ENCODE assay signal across 8 mouse cellular contexts in genomic region chr4:43046607-43047006, GRCm38 (mm10). TPM values are rescaled to one million over a fixed set of nuclear protein-coding genes. Genes with fewer than 3 reads are reported as not detected.
DNase-seq lines count a peak whose midpoint lies in the region; ATAC-seq and TF ChIP-seq lines count a peak whose summit lies in the region.

No protein-coding gene starts in this region.

- no peak for TF ChIP-seq CTCF in kidney, postnatal 0 days (IDR thresholded peaks at IDR 0.05; ENCODE audit: low read depth)

- no peaks in the 10 kb centered on the region for H3K36me3 ChIP-seq in kidney, postnatal 0 days (ENCODE audit: insufficient read depth, low read length)
- no peaks in the 10 kb centered on the region for H3K36me3 ChIP-seq in hindbrain, embryonic 12.5 days
- H3K36me3 ChIP-seq in midbrain, embryonic 14.5 days (ENCODE audit: control insufficient read depth, insufficient read depth, low read length), result no peaks in the 10 kb centered on the region
- no peaks in the 10 kb centered on the region for H3K36me3 ChIP-seq in kidney, embryonic 14.5 days (ENCODE audit: control insufficient read depth, insufficient read depth, low read length)

- 56% methylated on average over 5 of the region's 5 CpGs for WGBS in kidney, postnatal 0 days
- 60% methylated on average over 5 of the region's 5 CpGs for WGBS in hindbrain, embryonic 12.5 days
- WGBS in midbrain, embryonic 14.5 days, result 62% methylated on average over 5 of the region's 5 CpGs
- WGBS in kidney, embryonic 14.5 days, result 60% methylated on average over 5 of the region's 5 CpGs

- H3K9ac ChIP-seq in kidney, postnatal 0 days (ENCODE audit: low read depth, low read length), result no peak overlapping the region
- no peak overlapping the region for H3K9ac ChIP-seq in hindbrain, embryonic 12.5 days
- no peak overlapping the region for H3K9ac ChIP-seq in midbrain, embryonic 14.5 days (replicated peaks; ENCODE audit: low read length)
- no peak overlapping the region for H3K9ac ChIP-seq in kidney, embryonic 14.5 days (ENCODE audit: low read depth, low read length)

- H3K9me3 ChIP-seq in kidney, postnatal 0 days (replicated peaks; ENCODE audit: low read length), result no peaks in the 10 kb centered on the region
- no peaks in the 10 kb centered on the region for H3K9me3 ChIP-seq in hindbrain, embryonic 12.5 days (replicated peaks)
- no peaks in the 10 kb centered on the region for H3K9me3 ChIP-seq in midbrain, embryonic 14.5 days (ENCODE audit: control insufficient read depth, low read length)
- H3K9me3 ChIP-seq in kidney, embryonic 14.5 days (ENCODE audit: control insufficient read depth, low read length), result no peaks in the 10 kb centered on the region

- no peak for ATAC-seq in kidney, postnatal 0 days (replicated peaks; ENCODE audit: low FRiP score, low read depth)
- ATAC-seq in hindbrain, embryonic 12.5 days (ENCODE audit: low FRiP score), result no peak
- ATAC-seq in midbrain, embryonic 14.5 days (ENCODE audit: low FRiP score, low TSS enrichment), result no peak
- ATAC-seq in kidney, embryonic 14.5 days (ENCODE audit: low FRiP score, low TSS enrichment), result no peak

- no peaks in the 10 kb centered on the region for H3K27me3 ChIP-seq in kidney, postnatal 0 days (ENCODE audit: insufficient read depth, low read length)
- no peaks in the 10 kb centered on the region for H3K27me3 ChIP-seq in hindbrain, embryonic 12.5 days
- H3K27me3 ChIP-seq in midbrain, embryonic 14.5 days (ENCODE audit: control insufficient read depth, insufficient read depth, low read length), result no peaks in the 10 kb centered on the region
- no peaks in the 10 kb centered on the region for H3K27me3 ChIP-seq in kidney, embryonic 14.5 days (ENCODE audit: control insufficient read depth, insufficient read depth, low read length)

- H3K27ac ChIP-seq in kidney, postnatal 0 days, result no peak overlapping the region
- H3K27ac ChIP-seq in brown adipose tissue, adult 24 weeks (replicated peaks; ENCODE audit: low read depth, low read length), result peak overlapping the region; percentile 88
- H3K27ac ChIP-seq in hindbrain, embryonic 12.5 days, result 0 out of 2 replicates have a peak overlapping the region, but pooled peaks have one; percentile 17
- no peak overlapping the region for H3K27ac ChIP-seq in midbrain, embryonic 14.5 days (replicated peaks; ENCODE audit: low read depth, low read length)
- no peak overlapping the region for H3K27ac ChIP-seq in kidney, embryonic 14.5 days (ENCODE audit: low read depth, low read length)

- H3K4me3 ChIP-seq in kidney, postnatal 0 days (replicated peaks; ENCODE audit: low read depth, low read length), result no peak overlapping the region
- H3K4me3 ChIP-seq in brown adipose tissue, adult 24 weeks (ENCODE audit: insufficient read depth, low read depth, low read length), result peak overlapping the region; percentile 44
- peak overlapping the region; percentile 55; the same call in 1 of the 2 replicates for H3K4me3 ChIP-seq in hindbrain, embryonic 12.5 days
- H3K4me3 ChIP-seq in midbrain, embryonic 14.5 days (replicated peaks; ENCODE audit: low read depth, low read length), result peak overlapping the region; percentile 52; the same call in 1 of the 2 replicates
- no peak overlapping the region for H3K4me3 ChIP-seq in kidney, embryonic 14.5 days (ENCODE audit: low read length)

- DNase-seq in kidney, postnatal 0 days (ENCODE audit: low spot score), result no peak
- DNase-seq in kidney, adult 8-10 months, result no peak
- DNase-seq in midbrain, embryonic 14.5 days, result no peak
- no peak for DNase-seq in adrenal gland, postnatal 25 days
- DNase-seq in kidney, adult 9 months, result no peak

- H3K4me2 ChIP-seq in kidney, postnatal 0 days (ENCODE audit: low read length), result 0 out of 2 replicates have a peak overlapping the region, but pooled peaks have one; percentile 13
- H3K4me2 ChIP-seq in hindbrain, embryonic 12.5 days (replicated peaks), result peak overlapping the region; percentile 71
- peak overlapping the region; percentile 71 for H3K4me2 ChIP-seq in midbrain, embryonic 14.5 days (ENCODE audit: low read length)
- no peak overlapping the region for H3K4me2 ChIP-seq in kidney, embryonic 14.5 days (replicated peaks; ENCODE audit: low read depth, low read length)

- peaks cover 17% of the 10 kb centered on the region for H3K4me1 ChIP-seq in kidney, postnatal 0 days (replicated peaks; ENCODE audit: insufficient read depth, low read length)
- peaks cover 10% of the 10 kb centered on the region for H3K4me1 ChIP-seq in brown adipose tissue, adult 24 weeks (ENCODE audit: control insufficient read depth, insufficient read depth, insufficient read length, low read length)
- peaks cover 34% of the 10 kb centered on the region for H3K4me1 ChIP-seq in hindbrain, embryonic 12.5 days
- peaks cover 25% of the 10 kb centered on the region for H3K4me1 ChIP-seq in midbrain, embryonic 14.5 days (ENCODE audit: control insufficient read depth, insufficient read depth, low read length)
- peaks cover 16% of the 10 kb centered on the region for H3K4me1 ChIP-seq in kidney, embryonic 14.5 days (ENCODE audit: control insufficient read depth, insufficient read depth, low read length)

RNA-seq across cellular contexts. Expression of gene Fam214b, which starts 0.6 kb away (rescaled TPM):
- 8.1 and 8.9 TPM in 2 replicates for polyA plus RNA-seq in kidney, postnatal 0 days (2015; fragmentation: Nextera tagmentation; extraction: Ambion mirVana)
- polyA plus RNA-seq in brown adipose tissue, adult 24 weeks (2012; ENCODE audit: insufficient read depth, insufficient read length, missing spikeins), result 10.0 and 21.9 TPM in 2 replicates
- 36.2 and 36.6 TPM in 2 replicates for polyA plus RNA-seq in hindbrain, embryonic 12.5 days (2016; fragmentation: Nextera tagmentation; extraction: Ambion mirVana)
- polyA plus RNA-seq in midbrain, embryonic 14.5 days (2014; fragmentation: Nextera tagmentation; extraction: Ambion mirVana), result 32.5 and 35.4 TPM in 2 replicates
- total RNA-seq in adrenal gland, postnatal 25 days (2021), result 58.7 and 63.6 TPM in 2 replicates
- polyA plus RNA-seq in kidney, embryonic 14.5 days (2014; fragmentation: Nextera tagmentation; extraction: Ambion mirVana), result 6.8 and 8.3 TPM in 2 replicates

RNA-seq across cellular contexts. Expression of gene Unc13b, which starts 12.1 kb away (rescaled TPM):
- 3.3 and 3.8 TPM in 2 replicates for polyA plus RNA-seq in kidney, postnatal 0 days (2015; fragmentation: Nextera tagmentation; extraction: Ambion mirVana)
- 1.4 and 4.5 TPM in 2 replicates for polyA plus RNA-seq in brown adipose tissue, adult 24 weeks (2012; ENCODE audit: insufficient read depth, insufficient read length, missing spikeins)
- 27.8 and 29.4 TPM in 2 replicates for polyA plus RNA-seq in hindbrain, embryonic 12.5 days (2016; fragmentation: Nextera tagmentation; extraction: Ambion mirVana)
- 14.3 and 20.4 TPM in 2 replicates for polyA plus RNA-seq in midbrain, embryonic 14.5 days (2014; fragmentation: Nextera tagmentation; extraction: Ambion mirVana)
- total RNA-seq in adrenal gland, postnatal 25 days (2021), result 12.4 and 13.2 TPM in 2 replicates
- 5.6 and 9.0 TPM in 2 replicates for polyA plus RNA-seq in kidney, embryonic 14.5 days (2014; fragmentation: Nextera tagmentation; extraction: Ambion mirVana)

RNA-seq across cellular contexts. Expression of gene Stoml2, which starts 15.1 kb away (rescaled TPM):
- polyA plus RNA-seq in kidney, postnatal 0 days (2015; fragmentation: Nextera tagmentation; extraction: Ambion mirVana), result 253 and 273 TPM in 2 replicates
- polyA plus RNA-seq in brown adipose tissue, adult 24 weeks (2012; ENCODE audit: insufficient read depth, insufficient read length, missing spikeins), result 158 and 191 TPM in 2 replicates
- 243 and 249 TPM in 2 replicates for polyA plus RNA-seq in hindbrain, embryonic 12.5 days (2016; fragmentation: Nextera tagmentation; extraction: Ambion mirVana)
- polyA plus RNA-seq in midbrain, embryonic 14.5 days (2014; fragmentation: Nextera tagmentation; extraction: Ambion mirVana), result 219 and 222 TPM in 2 replicates
- total RNA-seq in adrenal gland, postnatal 25 days (2021), result 227 and 270 TPM in 2 replicates
- polyA plus RNA-seq in kidney, embryonic 14.5 days (2014; fragmentation: Nextera tagmentation; extraction: Ambion mirVana), result 353 and 454 TPM in 2 replicates

RNA-seq across cellular contexts. Expression of gene Pigo, which starts 21.0 kb away (rescaled TPM):
- polyA plus RNA-seq in kidney, postnatal 0 days (2015; fragmentation: Nextera tagmentation; extraction: Ambion mirVana), result 19.2 and 21.3 TPM in 2 replicates
- 11.1 and 12.4 TPM in 2 replicates for polyA plus RNA-seq in brown adipose tissue, adult 24 weeks (2012; ENCODE audit: insufficient read depth, insufficient read length, missing spikeins)
- polyA plus RNA-seq in hindbrain, embryonic 12.5 days (2016; fragmentation: Nextera tagmentation; extraction: Ambion mirVana), result 25.2 and 28.9 TPM in 2 replicates
- 23.3 and 26.4 TPM in 2 replicates for polyA plus RNA-seq in midbrain, embryonic 14.5 days (2014; fragmentation: Nextera tagmentation; extraction: Ambion mirVana)
- total RNA-seq in adrenal gland, postnatal 25 days (2021), result 26.1 and 27.5 TPM in 2 replicates
- 14.5 and 21.0 TPM in 2 replicates for polyA plus RNA-seq in kidney, embryonic 14.5 days (2014; fragmentation: Nextera tagmentation; extraction: Ambion mirVana)

RNA-seq across cellular contexts. Expression of gene Fancg, which starts 36.3 kb away (rescaled TPM):
- 7.2 and 9.2 TPM in 2 replicates for polyA plus RNA-seq in kidney, postnatal 0 days (2015; fragmentation: Nextera tagmentation; extraction: Ambion mirVana)
- polyA plus RNA-seq in brown adipose tissue, adult 24 weeks (2012; ENCODE audit: insufficient read depth, insufficient read length, missing spikeins), result 2.5 and 6.4 TPM in 2 replicates
- polyA plus RNA-seq in hindbrain, embryonic 12.5 days (2016; fragmentation: Nextera tagmentation; extraction: Ambion mirVana), result 20.5 and 21.6 TPM in 2 replicates
- 17.4 and 20.4 TPM in 2 replicates for polyA plus RNA-seq in midbrain, embryonic 14.5 days (2014; fragmentation: Nextera tagmentation; extraction: Ambion mirVana)
- 15.7 and 20.9 TPM in 2 replicates for total RNA-seq in adrenal gland, postnatal 25 days (2021)
- polyA plus RNA-seq in kidney, embryonic 14.5 days (2014; fragmentation: Nextera tagmentation; extraction: Ambion mirVana), result 11.8 and 16.9 TPM in 2 replicates

Comparison
In these comparisons a context has a peak if more than half of its experiments do, and no peak if none do; other contexts are left out.
1. H3K27ac ChIP-seq: peak in brown adipose tissue, adult 24 weeks (single experiment) and hindbrain, embryonic 12.5 days (single experiment); none in kidney, postnatal 0 days (single experiment), midbrain, embryonic 14.5 days (single experiment) and kidney, embryonic 14.5 days (single experiment).
2. H3K4me3 ChIP-seq: peak in brown adipose tissue, adult 24 weeks (single experiment), hindbrain, embryonic 12.5 days (single experiment) and midbrain, embryonic 14.5 days (single experiment); none in kidney, postnatal 0 days (single experiment) and kidney, embryonic 14.5 days (single experiment).